Mouse (Mus musculus) lung, postnatal 0 days (tissue): ENCODE data around the gene Zfand3.

ENCODE experiments used
- CTCF ChIP-seq: IDR thresholded peaks from 2 replicates; pipeline ENCODE4 v1.5.1; 2016; ENCODE audit warnings: antibody characterized with exemption, mild to moderate bottlenecking
- EP300 ChIP-seq: IDR thresholded peaks from 2 replicates; pipeline ENCODE4 v1.6.1; 2016; ENCODE audit warnings: antibody characterized with exemption, mild to moderate bottlenecking, control low read depth

- TF ChIP-seq CTCF (no peak), EP300 (no peak)
Observed at GRCm38 (mm10) chr17:30259938-30260337, 255.4 kb downstream of the Zfand3 start.
